Mouse (Mus musculus): ENCODE data around the gene Lrp5. TPM values are rescaled to one million over a fixed set of nuclear protein-coding genes. Genes with fewer than 3 reads are reported as not detected.

Gene Lrp5
- polyA plus RNA-seq, 1 experiment from 2014 or later, result 44.9 TPM

- DNase-seq (ENCODE audit: low read depth, low spot score), result no peak
- in situ Hi-C loops (cut with MboI; ENCODE audit: low pct_unique_long_range_greater_than_20kb), result no loop called here
- ATAC-seq, result no peak
- POLR2A ChIA-PET, result no interaction called here
- H3K27me3 ChIP-seq, result no peaks in the 10 kb centered on the region
- no peak for TF ChIP-seq CTCF (IDR thresholded peaks at IDR 0.05)
- CTCF ChIA-PET, result interaction anchor here (1.2 kb wide), 1 partner anchor 26 kb away, joined by 3 read pairs; no protein-coding TSS in a partner anchor
These were observed 146.1 kb downstream of the Lrp5 start for GRCm38 (mm10) chr19:3540254-3540653.

GRCm38 (mm10) chr19:3539456-3539855 lies 146.9 kb downstream of the Lrp5 start:
- TF ChIP-seq CTCF (IDR thresholded peaks at IDR 0.05), result no peak
- CTCF ChIA-PET, result interaction anchor here (1.4 kb wide), 1 partner anchor 10 kb away, joined by 3 read pairs; no protein-coding TSS in a partner anchor
- ATAC-seq, result no peak
- no peak for DNase-seq (ENCODE audit: low read depth, low spot score)
- in situ Hi-C loops (cut with MboI; ENCODE audit: low pct_unique_long_range_greater_than_20kb), result no loop called here
- no peaks in the 10 kb centered on the region for H3K27me3 ChIP-seq
- POLR2A ChIA-PET, result no interaction called here

- H3K27me3 ChIP-seq, result no peaks in the 10 kb centered on the region
- POLR2A ChIA-PET, result no interaction called here
- in situ Hi-C loops (cut with MboI; ENCODE audit: low pct_unique_long_range_greater_than_20kb), result no loop called here
- peak; percentile 63 for DNase-seq (ENCODE audit: low read depth, low spot score)
- peak; percentile 63 for ATAC-seq
- TF ChIP-seq CTCF (IDR thresholded peaks at IDR 0.05), result no peak
- CTCF ChIA-PET, result no interaction called here
These were observed 148.7 kb downstream of the Lrp5 start for GRCm38 (mm10) chr19:3537658-3538057.

GRCm38 (mm10) chr19:3534945-3535344 lies 151.4 kb downstream of the Lrp5 start:
- in situ Hi-C loops (cut with MboI; ENCODE audit: low pct_unique_long_range_greater_than_20kb), result no loop called here
- H3K27me3 ChIP-seq, result no peaks in the 10 kb centered on the region
- no peak for TF ChIP-seq CTCF (IDR thresholded peaks at IDR 0.05)
- ATAC-seq (no peak), DNase-seq (ENCODE audit: low read depth, low spot score) (no peak)
- ChIA-PET POLR2A (interaction anchor here (0.8 kb wide), 1 partner anchor 22 kb away, joined by 3 read pairs; no protein-coding TSS in a partner anchor), CTCF (interaction anchor here (1.5 kb wide), 1 partner anchor 20 kb away, joined by 4 read pairs; no protein-coding TSS in a partner anchor)

Other genes with a start within 250 kb of the Lrp5 start
- 103 TPM for gene Ppp6r3, start 110.8 kb downstream of the Lrp5 start, polyA plus RNA-seq (2021)
- 58.9 TPM for gene 1810055G02Rik, start 21.7 kb upstream of the Lrp5 start, polyA plus RNA-seq (2021)
- gene Kmt5b, start 80.9 kb upstream of the Lrp5 start, polyA plus RNA-seq (2021), result 35.0 TPM
- gene Chka, start 165.2 kb upstream of the Lrp5 start, polyA plus RNA-seq (2021), result 169 TPM
- gene Tcirg1, start 220.6 kb upstream of the Lrp5 start, polyA plus RNA-seq (2021), result 80.3 TPM
- 232 TPM for gene Ndufs8, start 226.2 kb upstream of the Lrp5 start, polyA plus RNA-seq (2021)
- 22.2 TPM for gene Aldh3b1, start 243.2 kb upstream of the Lrp5 start, polyA plus RNA-seq (2021)
- not detected for gene Unc93b1, start 248.6 kb upstream of the Lrp5 start, polyA plus RNA-seq (2021)